12 mouse cellular contexts compared by ENCODE assay signal in genomic region chr10:115561136-115561880, GRCm38 (mm10). TPM values are rescaled to one million over a fixed set of nuclear protein-coding genes. Genes with fewer than 3 reads are reported as not detected.
A peak's percentile ranks its signal among the peaks of the same experiment; 100 is the strongest.
DNase-seq lines count a peak whose midpoint lies in the region; ATAC-seq and TF ChIP-seq lines count a peak whose summit lies in the region.
"Had no signal": no experiment of that assay in that cellular context is flagged by ENCODE, and none has a peak within 500 bp of the region (broad histone marks: within the 10 kb centered on the region; RNA-seq: fewer than 3 reads in every experiment).

No protein-coding gene starts in this region.

- H3K9ac ChIP-seq in hindbrain, postnatal 0 days (replicated peaks; ENCODE audit: low read length) = no peak overlapping the region
- H3K9ac ChIP-seq in hindbrain, embryonic 11.5 days (ENCODE audit: low read depth, low read length) = no peak overlapping the region

- no peak for TF ChIP-seq CTCF in hindbrain, postnatal 0 days (IDR thresholded peaks at IDR 0.05; ENCODE audit: low read depth)

- H3K36me3 ChIP-seq in hindbrain, postnatal 0 days (ENCODE audit: insufficient read depth, low read length) = no peaks in the 10 kb centered on the region
- H3K36me3 ChIP-seq in hindbrain, embryonic 11.5 days (ENCODE audit: control insufficient read depth, insufficient read depth, low read length) = no peaks in the 10 kb centered on the region

- no peak overlapping the region for H3K4me3 ChIP-seq in hindbrain, postnatal 0 days (ENCODE audit: low read length)
- H3K4me3 ChIP-seq in hindbrain, embryonic 11.5 days (ENCODE audit: low read depth, low read length) = no peak overlapping the region

- 64% methylated on average over 12 of the region's 12 CpGs for WGBS in hindbrain, postnatal 0 days
- 81% methylated on average over 12 of the region's 12 CpGs for WGBS in hindbrain, embryonic 11.5 days

- peak; percentile 40 for DNase-seq in hindbrain, postnatal 0 days (ENCODE audit: low spot score)
- DNase-seq in hindbrain, embryonic 11.5 days (ENCODE audit: low spot score) = no peak
- DNase-seq in cerebellum, adult 11-12 months = peak; percentile 46
- peak; percentile 20 to 30 for DNase-seq in kidney, adult 8-10 months
- DNase-seq in lung, postnatal 36 days = peak; percentile 53
- DNase-seq in urinary bladder, adult 18-20 months (ENCODE audit: low spot score in 2 of 2) = no peak
- no peak for DNase-seq in frontal cortex, postnatal 14 days (ENCODE audit: low spot score in 2 of 2)
- DNase-seq: gastrocnemius, postnatal 36 days had no signal

- H3K4me2 ChIP-seq in hindbrain, postnatal 0 days (ENCODE audit: low read depth, low read length) = no peak overlapping the region
- no peak overlapping the region for H3K4me2 ChIP-seq in hindbrain, embryonic 11.5 days (replicated peaks; ENCODE audit: low read depth, low read length)

- no peak for ATAC-seq in hindbrain, postnatal 0 days
- no peak for ATAC-seq in hindbrain, embryonic 11.5 days (ENCODE audit: low FRiP score)
- ATAC-seq in megakaryocyte-erythroid progenitor cell, adult 5-6 weeks (replicated peaks; ENCODE audit: low FRiP score, low TSS enrichment, poor library complexity, severe bottlenecking) = no peak
- ATAC-seq: midbrain, embryonic 16.5 days had no signal

- H3K27me3 ChIP-seq in hindbrain, postnatal 0 days (ENCODE audit: insufficient read depth, low read length) = no peaks in the 10 kb centered on the region
- H3K27me3 ChIP-seq in hindbrain, embryonic 11.5 days (ENCODE audit: control insufficient read depth, insufficient read depth, low read length) = no peaks in the 10 kb centered on the region

- H3K27ac ChIP-seq in hindbrain, postnatal 0 days = no peak overlapping the region
- H3K27ac ChIP-seq in hindbrain, embryonic 11.5 days (ENCODE audit: low read depth, low read length) = no peak overlapping the region

- no peaks in the 10 kb centered on the region for H3K4me1 ChIP-seq in hindbrain, postnatal 0 days (ENCODE audit: insufficient read depth, low read length)
- H3K4me1 ChIP-seq in hindbrain, embryonic 11.5 days (replicated peaks; ENCODE audit: control insufficient read depth, insufficient read depth, low read length) = no peaks in the 10 kb centered on the region

- H3K9me3 ChIP-seq in hindbrain, postnatal 0 days (ENCODE audit: low read length) = no peaks in the 10 kb centered on the region
- H3K9me3 ChIP-seq in hindbrain, embryonic 11.5 days (ENCODE audit: control insufficient read depth, low read length) = no peaks in the 10 kb centered on the region

RNA-seq across cellular contexts. Expression of gene A930009A15Rik, which starts 8.5 kb away (rescaled TPM):
- total RNA-seq in hindbrain, postnatal 0 days (2014; rRNA removed) = 1.3 TPM in 1 of 2 replicates, not detected in the other
- polyA plus RNA-seq in hindbrain, postnatal 0 days (2015; fragmentation: Nextera tagmentation; extraction: Ambion mirVana) = 4.0 and 5.0 TPM in 2 replicates
- polyA plus RNA-seq in hindbrain, embryonic 11.5 days (2014; fragmentation: Nextera tagmentation; extraction: Ambion mirVana) = 0.35 and 0.40 TPM in 2 replicates
- not detected in 2 replicates for total RNA-seq in megakaryocyte-erythroid progenitor cell, adult 5-6 weeks (2014; fragmentation: Nextera tagmentation)
- total RNA-seq in megakaryocyte-erythroid progenitor cell, adult 5-6 weeks (2017) = not detected in 2 replicates
- total RNA-seq: gastrocnemius, postnatal 36 days; hematopoietic stem cell, adult 5-6 weeks had no signal
- polyA plus RNA-seq: liver, embryonic 16.5 days had no signal

RNA-seq across cellular contexts. Expression of gene Lgr5, which starts 26.3 kb away (rescaled TPM):
- 2.3 and 3.3 TPM in 2 replicates for total RNA-seq in hindbrain, postnatal 0 days (2014; rRNA removed)
- polyA plus RNA-seq in hindbrain, postnatal 0 days (2015; fragmentation: Nextera tagmentation; extraction: Ambion mirVana) = 2.6 and 3.0 TPM in 2 replicates
- polyA plus RNA-seq in hindbrain, embryonic 11.5 days (2014; fragmentation: Nextera tagmentation; extraction: Ambion mirVana) = 6.4 and 6.7 TPM in 2 replicates
- total RNA-seq in megakaryocyte-erythroid progenitor cell, adult 5-6 weeks (2014; fragmentation: Nextera tagmentation) = 0.35 TPM in 1 of 2 replicates, not detected in the other
- total RNA-seq in megakaryocyte-erythroid progenitor cell, adult 5-6 weeks (2017) = not detected in 2 replicates

Comparison
In these comparisons a context has a peak if more than half of its experiments do, and no peak if none do; other contexts are left out.
1. DNase-seq: peak in hindbrain, postnatal 0 days (single experiment), cerebellum, adult 11-12 months (single experiment), kidney, adult 8-10 months (2 of 2) and lung, postnatal 36 days (single experiment); none in hindbrain, embryonic 11.5 days (single experiment), urinary bladder, adult 18-20 months (0 of 2) and frontal cortex, postnatal 14 days (0 of 2).